Mouse (Mus musculus) C2C12 (cell line): Measurements from ENCODE around the gene Gdpgp1. TPM values are rescaled to one million over a fixed set of nuclear protein-coding genes. Genes with fewer than 3 reads are reported as not detected.

ENCODE experiments used
- H3K27me3 ChIP-seq: one replicate; pipeline ENCODE4 v1.6.1; 2011; ENCODE audit not compliant: control insufficient read depth, insufficient read depth, insufficient read length
- H3K36me3 ChIP-seq: one replicate; pipeline ENCODE4 v1.6.1; 2011; ENCODE audit not compliant: control insufficient read depth, insufficient read depth
- H3K4me3 ChIP-seq: one replicate; pipeline ENCODE4 v1.5.1; 2011; ENCODE audit warnings: mild to moderate bottlenecking, control low read depth; ENCODE audit not compliant: poor library complexity, insufficient read depth, severe bottlenecking
- H3K79me2 ChIP-seq: one replicate; pipeline ENCODE4 v1.6.1; 2011; ENCODE audit not compliant: control insufficient read depth, insufficient read depth
- H3K79me3 ChIP-seq: one replicate; pipeline ENCODE4 v1.6.1; 2011; ENCODE audit warnings: low read depth, control low read depth
- H3ac ChIP-seq: one replicate; pipeline ENCODE3; 2011; ENCODE audit warnings: low read depth; ENCODE audit not compliant: control insufficient read depth, insufficient read length
- CEBPB ChIP-seq: IDR thresholded peaks from one replicate; pipeline ENCODE4 v1.6.1; 2011; ENCODE audit warnings: low read depth, mild to moderate bottlenecking, control low read depth, moderate library complexity
- CTCF ChIP-seq: IDR thresholded peaks from one replicate; pipeline ENCODE4 v1.5.1; 2011; ENCODE audit not compliant: control insufficient read depth, insufficient read depth, insufficient read length
- FOSL1 ChIP-seq: IDR thresholded peaks from one replicate; pipeline ENCODE4 v1.8.0; 2011; ENCODE audit warnings: mild to moderate bottlenecking, low read length; ENCODE audit not compliant: poor library complexity, insufficient read depth, severe bottlenecking
- MAX ChIP-seq: IDR thresholded peaks from one replicate; pipeline ENCODE4 v1.6.1; 2011; ENCODE audit warnings: mild to moderate bottlenecking, control low read depth
- MYOD1 ChIP-seq: IDR thresholded peaks from one replicate; pipeline ENCODE4 v1.6.1; 2011; ENCODE audit warnings: low read depth; ENCODE audit not compliant: control insufficient read depth, insufficient read length
- MYOG ChIP-seq: IDR thresholded peaks from one replicate; pipeline ENCODE4 v1.6.1; 2011; ENCODE audit not compliant: control insufficient read depth, insufficient read length; ENCODE audit errors: extremely low read depth
- USF1 ChIP-seq: IDR thresholded peaks from one replicate; pipeline ENCODE4 v1.6.1; 2011; ENCODE audit warnings: low read depth, mild to moderate bottlenecking, control low read depth, moderate library complexity
- polyA plus RNA-seq: library from polyadenylated mRNA; unstranded; fragments of >200 nt; fragmentation: generic; extraction: Trizol; gene quantifications from one replicate; pipeline ENCODE4 v1.2.1, GENCODE M21; 2012; ENCODE audit warnings: missing spikeins

Gdpgp1 gene
- polyA plus RNA-seq, 1 experiment, result 1.2 TPM

DNA sequence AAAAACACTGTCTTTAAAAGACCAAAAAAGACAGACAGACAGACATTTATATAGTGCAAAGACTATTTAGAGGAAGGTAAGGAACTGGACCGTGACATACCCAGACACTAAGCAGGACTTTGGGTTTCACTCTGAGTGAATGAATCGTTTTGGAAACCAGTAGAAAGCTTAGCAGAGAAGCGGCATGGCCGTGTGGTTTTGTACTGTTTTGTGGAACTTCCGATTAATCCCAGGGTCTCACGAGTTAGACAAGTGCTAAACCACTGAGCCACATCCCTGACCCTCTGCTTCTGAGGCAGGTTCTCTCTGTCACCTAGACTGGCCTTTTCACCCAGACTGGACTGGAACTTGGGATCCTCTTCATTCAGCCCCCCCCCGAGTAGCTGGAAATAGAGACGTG lies 18.2 kb upstream of the Gdpgp1 start:
- Histone ChIP-seq H3K27me3 (no peaks in the 10 kb centered on the region), H3K4me3 (no peak overlapping the region), H3K79me2 (peaks cover 41% of the 10 kb centered on the region), H3K79me3 (peaks cover 29% of the 10 kb centered on the region), H3K36me3 (peaks cover 43% of the 10 kb centered on the region), H3ac (no peak overlapping the region)
- TF ChIP-seq CEBPB (no peak), MAX (no peak), MYOG (no peak), USF1 (no peak), MYOD1 (no peak), CTCF (no peak), FOSL1 (no peak)

DNA sequence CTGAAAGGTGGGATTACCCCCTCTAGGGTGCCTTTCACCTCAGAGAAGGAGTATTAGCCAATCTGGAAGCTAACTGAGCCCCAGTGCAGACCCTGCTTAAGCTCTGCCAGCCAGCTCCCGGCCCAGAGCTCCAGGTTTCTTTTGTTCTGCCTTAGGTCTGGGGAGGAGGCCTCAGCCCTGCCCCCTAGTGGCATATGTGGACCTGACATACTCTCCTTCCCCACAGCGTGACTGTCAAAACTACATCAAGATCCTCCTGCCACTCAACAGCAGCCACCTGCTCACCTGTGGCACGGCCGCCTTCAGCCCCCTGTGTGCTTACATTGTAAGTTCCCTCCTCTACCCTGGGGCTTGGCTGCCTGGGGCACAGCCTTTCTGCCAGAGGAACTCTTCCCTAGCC lies 17.3 kb upstream of the Gdpgp1 start:
- peaks cover 19% of the 10 kb centered on the region for H3K79me3 ChIP-seq
- peak overlapping the region; percentile 32 for H3ac ChIP-seq
- no peak overlapping the region for H3K4me3 ChIP-seq
- H3K36me3 ChIP-seq, result peaks cover 51% of the 10 kb centered on the region
- peaks cover 31% of the 10 kb centered on the region for H3K79me2 ChIP-seq
- no peaks in the 10 kb centered on the region for H3K27me3 ChIP-seq
- TF ChIP-seq MYOG (no peak), CTCF (peak; percentile 75)

DNA sequence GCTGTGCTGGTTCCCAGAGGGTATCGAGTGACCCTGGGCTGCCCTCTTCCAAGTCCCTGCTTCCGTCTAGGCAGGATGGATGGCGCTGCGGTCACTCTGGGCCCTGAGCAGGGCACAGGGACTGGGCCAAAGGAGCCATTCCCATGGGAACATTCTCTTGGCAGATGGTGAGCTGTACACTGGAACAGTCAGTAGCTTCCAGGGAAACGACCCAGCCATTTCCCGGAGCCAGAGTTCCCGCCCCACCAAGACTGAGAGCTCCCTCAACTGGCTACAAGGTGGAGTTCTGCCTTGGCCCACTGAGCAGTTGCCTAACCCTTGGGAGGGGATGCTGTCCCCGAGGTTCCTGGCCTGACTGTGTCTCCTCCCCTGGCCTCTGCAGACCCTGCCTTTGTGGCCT lies 16.1 kb upstream of the Gdpgp1 start:
- no peak for TF ChIP-seq FOSL1
- TF ChIP-seq MAX, result no peak
- TF ChIP-seq MYOD1, result no peak
- no peak for TF ChIP-seq CEBPB
- no peak for TF ChIP-seq MYOG
- no peak for TF ChIP-seq CTCF
- no peak for TF ChIP-seq USF1

DNA sequence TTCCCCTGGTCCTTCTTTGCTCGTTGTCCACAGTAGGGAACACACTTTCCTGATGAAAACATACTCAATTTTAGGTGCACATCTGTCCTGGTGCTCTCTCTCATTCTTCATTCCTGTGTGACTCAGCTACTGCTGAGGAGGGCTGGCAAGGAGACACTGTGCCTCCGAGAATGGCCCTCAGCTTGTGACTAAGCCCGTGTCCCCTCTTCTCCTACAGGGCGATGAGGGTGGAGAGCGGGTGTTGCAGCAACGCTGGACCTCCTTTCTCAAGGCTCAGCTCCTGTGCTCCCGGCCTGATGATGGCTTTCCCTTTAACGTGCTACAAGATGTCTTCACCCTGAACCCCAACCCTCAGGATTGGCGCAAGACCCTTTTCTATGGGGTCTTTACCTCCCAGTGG lies 14.0 kb upstream of the Gdpgp1 start:
- Histone ChIP-seq H3K79me3 (peaks cover 1% of the 10 kb centered on the region), H3K4me3 (no peak overlapping the region), H3K27me3 (no peaks in the 10 kb centered on the region), H3K79me2 (peaks cover 6% of the 10 kb centered on the region), H3K36me3 (peaks cover 73% of the 10 kb centered on the region), H3ac (no peak overlapping the region)
- TF ChIP-seq CTCF, result no peak
- no peak for TF ChIP-seq MAX
- TF ChIP-seq MYOD1, result no peak
- no peak for TF ChIP-seq FOSL1
- TF ChIP-seq CEBPB, result no peak
- TF ChIP-seq USF1, result no peak
- no peak for TF ChIP-seq MYOG

More for the DNA sequence above, 16.1 kb upstream of the Gdpgp1 start:
- Histone ChIP-seq H3K79me2 (peaks cover 20% of the 10 kb centered on the region), H3K79me3 (peaks cover 9% of the 10 kb centered on the region), H3ac (no peak overlapping the region), H3K27me3 (no peaks in the 10 kb centered on the region), H3K4me3 (no peak overlapping the region), H3K36me3 (peaks cover 61% of the 10 kb centered on the region)

DNA sequence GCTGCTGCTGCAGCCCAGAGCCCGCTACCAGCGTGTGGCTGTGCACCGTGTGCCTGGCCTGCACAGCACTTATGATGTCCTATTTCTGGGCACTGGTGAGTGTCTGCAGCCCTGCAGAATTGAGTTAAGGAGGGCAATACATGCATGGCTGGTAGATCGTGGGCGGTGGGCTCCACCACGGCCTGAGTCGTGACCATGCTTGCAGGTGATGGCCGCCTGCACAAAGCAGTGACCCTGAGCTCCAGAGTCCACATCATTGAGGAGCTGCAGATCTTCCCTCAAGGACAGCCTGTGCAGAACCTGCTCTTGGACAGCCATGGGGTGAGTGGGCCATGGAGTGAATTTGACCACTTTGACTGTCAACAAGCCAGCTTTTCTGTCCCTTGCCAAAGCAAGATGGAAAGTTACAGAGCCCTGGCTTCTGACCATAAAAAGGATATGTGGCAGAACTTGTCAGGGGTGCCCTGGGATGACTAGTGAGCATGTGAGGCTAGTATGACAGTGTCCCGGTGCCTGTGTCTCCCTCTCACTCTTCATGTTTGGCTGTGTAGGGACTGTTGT lies 12.3 kb upstream of the Gdpgp1 start:
- TF ChIP-seq CTCF (no peak), MAX (no peak), CEBPB (no peak), MYOG (no peak), MYOD1 (no peak), USF1 (no peak), FOSL1 (no peak)
- Histone ChIP-seq H3K79me3 (peaks cover 1% of the 10 kb centered on the region), H3ac (no peak overlapping the region), H3K79me2 (peaks cover 6% of the 10 kb centered on the region), H3K4me3 (no peak overlapping the region), H3K27me3 (no peaks in the 10 kb centered on the region), H3K36me3 (peaks cover 79% of the 10 kb centered on the region)

DNA sequence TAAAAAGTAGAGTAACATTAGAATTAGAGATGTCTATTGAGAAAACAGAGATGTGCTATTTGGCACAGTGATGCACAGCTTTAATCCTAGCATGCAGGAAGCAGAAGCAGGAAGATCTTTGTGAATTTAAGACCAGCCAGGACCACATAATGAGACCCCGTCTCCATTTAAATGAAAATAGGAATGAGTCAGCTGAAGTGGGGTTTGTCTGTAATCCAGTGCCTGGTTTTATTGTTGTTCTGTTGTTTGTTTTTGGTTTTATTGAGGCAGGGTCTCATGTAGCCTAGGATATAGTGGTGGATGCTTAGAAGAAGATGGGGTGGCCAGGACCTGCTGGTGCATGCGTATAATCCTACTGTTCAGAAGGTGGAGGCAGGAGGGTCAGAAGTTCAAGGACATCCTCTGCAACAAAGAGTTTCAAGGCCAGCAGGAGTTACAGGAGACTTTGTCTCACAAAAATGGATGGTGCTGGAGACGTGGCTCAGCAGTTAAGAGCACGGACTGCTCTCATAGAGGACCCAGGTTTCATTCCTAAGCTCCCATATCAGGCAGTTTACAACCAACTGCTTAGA lies 11.4 kb upstream of the Gdpgp1 start:
- Histone ChIP-seq H3K27me3 (no peaks in the 10 kb centered on the region), H3K79me2 (no peaks in the 10 kb centered on the region), H3K4me3 (no peak overlapping the region), H3K36me3 (peaks cover 88% of the 10 kb centered on the region), H3K79me3 (no peaks in the 10 kb centered on the region), H3ac (no peak overlapping the region)
- TF ChIP-seq MYOD1 (no peak), CEBPB (no peak), MYOG (no peak), CTCF (no peak), USF1 (no peak), FOSL1 (no peak), MAX (no peak)
